Mouse (Mus musculus): ENCODE measurements around the gene Rmi2.

DNA sequence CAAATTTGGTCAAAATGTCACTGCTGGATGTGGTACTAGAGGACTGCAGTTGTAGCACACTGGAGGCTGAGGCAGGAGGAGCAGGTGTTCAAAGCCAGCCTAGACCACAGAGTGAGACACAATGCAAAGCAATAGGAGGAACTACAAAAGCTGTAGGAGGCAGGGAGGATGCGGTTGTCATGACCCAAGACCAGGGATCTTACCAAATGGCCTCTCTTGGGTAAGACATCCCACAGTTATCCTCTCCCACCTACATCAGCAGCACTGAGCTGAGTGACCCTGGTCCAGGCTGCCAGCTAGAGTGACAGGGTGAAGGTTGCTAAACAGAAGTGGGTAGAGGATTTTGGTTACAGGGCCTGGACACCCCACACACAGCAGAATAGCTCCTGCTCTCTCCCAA lies 92.2 kb downstream of the Rmi2 start:
- no peak for TF ChIP-seq TAL1 (IDR thresholded peaks at IDR 0.05; ENCODE audit: low read length)
- no peak for TF ChIP-seq GATA1 (IDR thresholded peaks at IDR 0.05; ENCODE audit: low read length)

All from erythroblast, embryonic 14.5 days (primary cell).